Mouse (Mus musculus) midbrain, postnatal 0 days (tissue): ENCODE results near the gene Mon1a. TPM values are rescaled to one million over a fixed set of nuclear protein-coding genes. Genes with fewer than 3 reads are reported as not detected.

Experiments used
- ATAC-seq: fragments of 200-750 bp; cut with Nextera tagmentation; 2 replicates; pipeline ENCODE4 v1.8.0; 2017; ENCODE audit warnings: moderate number of reproducible peaks, mild to moderate bottlenecking, moderate TSS enrichment, moderate library complexity; ENCODE audit not compliant: low FRiP score
- DNase-seq: peaks from one replicate; pipeline ENCODE4 v3.0.0-alpha.2; 2015; ENCODE audit warnings: low spot score
- H3K27ac ChIP-seq: fragments of 300-500 bp; sonication (generic); 2 replicates; pipeline ENCODE4 v1.5.1; 2014; ENCODE audit warnings: low read depth, mild to moderate bottlenecking, low read length, mixed read lengths
- H3K27me3 ChIP-seq: fragments of 300-500 bp; sonication (generic); 2 replicates; pipeline ENCODE4 v1.6.1; 2014; ENCODE audit warnings: low read length, control low read depth, mixed read lengths; ENCODE audit not compliant: insufficient read depth
- H3K36me3 ChIP-seq: fragments of 300-500 bp; sonication (generic); 2 replicates; pipeline ENCODE4 v1.6.1; 2014; ENCODE audit warnings: low read length, control low read depth, mixed read lengths; ENCODE audit not compliant: insufficient read depth
- H3K4me1 ChIP-seq: fragments of 300-500 bp; sonication (generic); 2 replicates; pipeline ENCODE4 v1.6.1; 2014; ENCODE audit warnings: mild to moderate bottlenecking, control low read depth, antibody characterized with exemption, low read length, mixed read lengths; ENCODE audit not compliant: insufficient read depth
- H3K4me2 ChIP-seq: fragments of 300-500 bp; sonication (generic); 2 replicates; pipeline ENCODE4 v1.6.1; 2014; ENCODE audit warnings: low read depth, mild to moderate bottlenecking, low read length, mixed read lengths; ENCODE audit not compliant: poor library complexity, severe bottlenecking
- H3K4me3 ChIP-seq: fragments of 300-500 bp; sonication (generic); 2 replicates; pipeline ENCODE4 v1.5.1; 2014; ENCODE audit warnings: low read depth, mild to moderate bottlenecking, low read length, moderate library complexity
- H3K9ac ChIP-seq: fragments of 300-500 bp; sonication (generic); replicated peaks from 2 replicates; pipeline ENCODE4 v1.6.1; 2014; ENCODE audit warnings: mild to moderate bottlenecking, low read length, moderate library complexity, mixed read lengths; ENCODE audit not compliant: poor library complexity, severe bottlenecking
- H3K9me3 ChIP-seq: fragments of 300-500 bp; sonication (generic); 2 replicates; pipeline ENCODE4 v1.6.1; 2016; ENCODE audit warnings: low read length, control low read depth
- CTCF ChIP-seq: IDR thresholded peaks from 2 replicates; pipeline ENCODE4 v1.5.1; 2016; ENCODE audit warnings: antibody characterized with exemption, mild to moderate bottlenecking
- WGBS: fragments of 180-500 bp; shearing (Covaris S2); extraction: QIAGEN DNeasy Blood & Tissue Kit; methylation state at CpG from one replicate; pipeline ENCODE4 v1.1.7; 2014; 5-methylcytosine and 5-hydroxymethylcytosine counted together
- polyA plus RNA-seq: library from polyadenylated mRNA; unstranded; fragments of >200 nt; fragmentation: Nextera tagmentation; extraction: Ambion mirVana; gene quantifications from 2 replicates; pipeline ENCODE4 v1.2.1, GENCODE M21; 2015
- total RNA-seq: library from RNA; depleted of rRNA; stranded (reverse); fragments of >200 nt; gene quantifications from 2 replicates; pipeline ENCODE4 v1.2.3, GENCODE M21; 2014

The Mon1a gene
- total and polyA plus RNA-seq, 2 experiments from 2014 or later, result 16.7 to 24.9 TPM

- H3K27me3 ChIP-seq, result no peaks in the 10 kb centered on the region
- ATAC-seq (no peak), DNase-seq (no peak)
- H3K4me3 ChIP-seq, result peak within 1 kb of the TSS; percentile 67
- 16% methylated on average over 3 of the region's 3 CpGs for WGBS
- H3K9ac ChIP-seq, result peak within 1 kb of the TSS; percentile 76
- H3K4me1 ChIP-seq, result 0 out of 2 replicates have a peak, but pooled peaks cover 10% of the 10 kb centered on the region
- H3K36me3 ChIP-seq, result no peaks in the 10 kb centered on the region
- H3K4me2 ChIP-seq, result peak within 1 kb of the TSS; percentile 78
- no peak within 1 kb of the TSS for H3K27ac ChIP-seq
- H3K9me3 ChIP-seq, result no peaks in the 10 kb centered on the region
- no peak for TF ChIP-seq CTCF
Observed at GRCm38 (mm10) chr9:107935374-107935773, 47.4 kb downstream of the Mon1a start, which contains the start of gene Camkv. Camkv (plus strand) TSS chr9:107935674.

- Histone ChIP-seq H3K36me3 (no peaks in the 10 kb centered on the region), H3K27me3 (no peaks in the 10 kb centered on the region), H3K4me1 (0 out of 2 replicates have a peak, but pooled peaks cover 10% of the 10 kb centered on the region), H3K9me3 (no peaks in the 10 kb centered on the region), H3K4me3 (peak overlapping the region; percentile 67), H3K9ac (peak overlapping the region; percentile 76), H3K27ac (no peak overlapping the region), H3K4me2 (peak overlapping the region; percentile 78)
- 1% methylated on average over 33 of the region's 41 CpGs for WGBS
- no peak for TF ChIP-seq CTCF
- DNase-seq, result no peak
- peak; percentile 51; the same call in 1 of the 2 replicates for ATAC-seq
Observed at GRCm38 (mm10) chr9:107935790-107936214, 47.9 kb downstream of the Mon1a start.

DNA sequence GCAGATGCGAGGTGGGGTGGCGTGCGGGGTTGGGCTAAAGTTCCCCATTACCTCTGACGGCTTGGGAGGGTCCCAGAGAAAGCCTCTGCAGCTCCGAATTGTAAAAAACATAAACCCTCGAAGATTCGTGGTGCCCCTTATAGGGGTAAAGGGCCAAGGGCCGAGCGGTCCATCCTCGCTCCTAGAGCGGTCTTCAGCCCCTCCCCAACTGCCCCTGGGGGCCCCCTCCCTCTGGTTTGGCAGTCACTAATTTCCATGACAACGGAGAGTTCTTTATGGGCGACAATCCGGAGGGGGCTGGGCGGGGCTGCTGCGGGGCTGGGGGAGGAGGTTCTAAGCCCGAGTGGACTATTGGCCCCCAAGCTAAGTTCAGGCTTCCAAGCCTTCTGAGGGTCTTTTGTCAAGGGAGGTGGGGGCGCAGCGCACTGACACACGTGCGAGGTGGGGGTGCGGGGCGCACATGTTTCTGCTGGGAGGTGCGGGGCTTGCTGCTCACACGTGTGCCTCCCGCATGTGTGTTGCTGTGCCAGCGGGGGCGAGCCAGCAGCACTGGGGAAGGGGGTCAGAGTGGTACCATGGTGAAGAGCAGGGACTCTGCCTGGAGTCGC is 48.4 kb downstream of the Mon1a start:
- Histone ChIP-seq H3K4me3 (peak overlapping the region; percentile 67), H3K4me1 (0 out of 2 replicates have a peak, but pooled peaks cover 10% of the 10 kb centered on the region), H3K9me3 (no peaks in the 10 kb centered on the region), H3K4me2 (peak overlapping the region; percentile 78), H3K9ac (peak overlapping the region; percentile 76), H3K27ac (no peak overlapping the region), H3K27me3 (no peaks in the 10 kb centered on the region), H3K36me3 (no peaks in the 10 kb centered on the region)
- under 1% methylated on average over 29 of the region's 29 CpGs for WGBS
- ATAC-seq, result peak; percentile 59
- TF ChIP-seq CTCF, result no peak
- DNase-seq, result no peak

DNA sequence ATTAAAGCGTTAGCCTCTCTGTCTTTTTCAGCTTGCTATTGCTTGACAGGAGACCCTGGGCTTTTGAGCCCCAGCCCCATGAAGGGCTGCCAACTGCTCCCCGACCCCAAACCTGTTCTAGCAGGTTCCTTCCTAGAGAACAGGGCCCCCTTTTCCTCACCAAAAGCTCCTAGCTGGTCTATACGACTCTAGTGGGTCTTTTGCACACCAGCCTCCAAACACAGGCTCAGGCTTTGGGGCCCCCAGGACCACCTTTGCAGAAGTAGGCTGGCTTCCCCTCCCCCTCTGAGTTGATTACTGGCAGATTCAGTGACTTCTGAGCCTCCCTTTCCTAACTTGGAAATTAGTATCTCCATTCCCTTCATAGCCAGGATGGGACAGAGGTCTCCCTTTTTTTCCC is 48.9 kb downstream of the Mon1a start:
- no peak for DNase-seq
- ATAC-seq, result no peak
- H3K4me1 ChIP-seq, result 0 out of 2 replicates have a peak, but pooled peaks cover 10% of the 10 kb centered on the region
- no peak for TF ChIP-seq CTCF
- no peaks in the 10 kb centered on the region for H3K9me3 ChIP-seq
- peak overlapping the region; percentile 78 for H3K4me2 ChIP-seq
- H3K27ac ChIP-seq, result no peak overlapping the region
- H3K36me3 ChIP-seq, result no peaks in the 10 kb centered on the region
- H3K9ac ChIP-seq, result peak overlapping the region; percentile 76
- 5% methylated on average over 3 of the region's 3 CpGs for WGBS
- H3K27me3 ChIP-seq, result no peaks in the 10 kb centered on the region
- peak overlapping the region; percentile 67 for H3K4me3 ChIP-seq

DNA sequence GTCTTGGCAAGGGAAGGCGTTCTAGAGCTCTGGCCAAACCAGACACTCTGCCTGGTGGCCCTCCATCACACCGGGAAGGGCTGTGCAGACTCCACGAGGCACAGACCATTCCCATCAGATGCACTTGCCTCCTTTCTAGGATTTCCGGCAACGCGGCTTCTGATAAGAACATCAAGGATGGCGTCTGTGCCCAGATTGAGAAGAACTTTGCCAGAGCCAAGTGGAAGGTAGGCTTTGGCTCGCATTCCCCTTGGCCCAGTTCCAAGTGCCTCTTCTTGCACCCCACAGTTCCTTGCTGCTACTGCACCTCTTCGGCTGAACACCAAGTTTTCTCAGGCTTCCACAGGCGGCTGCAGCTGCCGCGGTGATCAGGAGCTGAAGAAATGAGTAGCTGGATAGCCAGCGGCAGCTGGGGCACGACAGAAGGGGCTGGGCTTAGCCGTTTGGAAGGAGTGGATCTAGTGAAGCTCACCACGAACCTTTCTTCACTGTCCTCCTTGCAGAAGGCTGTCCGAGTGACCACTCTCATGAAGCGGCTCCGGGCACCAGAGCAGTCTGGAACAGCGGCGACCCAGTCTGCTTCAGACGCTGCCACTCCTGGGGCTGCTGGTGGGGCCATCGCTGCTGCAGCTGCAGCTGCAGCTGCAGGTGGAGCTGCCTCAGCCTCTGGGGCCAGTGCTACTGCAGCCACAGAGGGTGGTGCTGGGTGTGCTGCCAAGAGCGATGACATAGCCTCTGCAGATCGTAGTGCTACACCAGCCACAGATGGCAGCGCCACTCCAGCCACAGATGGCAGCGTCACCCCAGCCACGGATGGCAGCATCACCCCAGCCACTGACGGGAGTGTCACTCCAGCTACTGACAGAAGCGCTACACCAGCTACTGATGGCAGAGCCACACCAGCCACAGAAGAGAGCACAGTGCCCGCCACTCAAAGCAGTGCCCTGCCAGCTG is 59.6 kb downstream of the Mon1a start:
- WGBS, result 92% methylated on average over 31 of the region's 31 CpGs
- Histone ChIP-seq H3K9ac (no peak overlapping the region), H3K27me3 (no peaks in the 10 kb centered on the region), H3K4me2 (no peak overlapping the region), H3K9me3 (no peaks in the 10 kb centered on the region), H3K4me1 (no peaks in the 10 kb centered on the region), H3K36me3 (peaks cover 29% of the 10 kb centered on the region), H3K27ac (no peak overlapping the region), H3K4me3 (no peak overlapping the region)
- ATAC-seq (no peak), DNase-seq (peak; percentile 44)
- TF ChIP-seq CTCF, result no peak
